Mouse (Mus musculus) hindbrain, embryonic 12.5 days (tissue): ENCODE measurements at regions not wholly inside any gene's neighbourhood (a gene's known extent, or its start where the extent isn't known, plus 50 kb on each side); places are given as distances from the start of the nearest gene placed in this dataset.

ENCODE experiments used
- ATAC-seq: fragments of 200-750 bp; cut with Nextera tagmentation; 2 replicates; pipeline ENCODE4 v1.8.0; 2017; ENCODE audit warnings: moderate TSS enrichment; ENCODE audit not compliant: low FRiP score
- H3K27ac ChIP-seq: fragments of 300-500 bp; sonication (generic); 2 replicates; pipeline ENCODE4 v1.5.1; 2016; ENCODE audit warnings: mild to moderate bottlenecking
- H3K27me3 ChIP-seq: fragments of 300-500 bp; sonication (generic); 2 replicates; pipeline ENCODE4 v1.6.1; 2016; ENCODE audit warnings: mild to moderate bottlenecking
- H3K36me3 ChIP-seq: fragments of 300-500 bp; sonication (generic); 2 replicates; pipeline ENCODE4 v1.6.1; 2016; ENCODE audit warnings: mild to moderate bottlenecking
- H3K4me1 ChIP-seq: fragments of 300-500 bp; sonication (generic); 2 replicates; pipeline ENCODE4 v1.6.1; 2016
- H3K4me2 ChIP-seq: fragments of 300-500 bp; sonication (generic); replicated peaks from 2 replicates; pipeline ENCODE4 v1.6.1; 2016; ENCODE audit warnings: mild to moderate bottlenecking
- H3K4me3 ChIP-seq: fragments of 300-500 bp; sonication (generic); 2 replicates; pipeline ENCODE4 v1.5.1; 2016; ENCODE audit warnings: mild to moderate bottlenecking
- H3K9ac ChIP-seq: fragments of 300-500 bp; sonication (generic); 2 replicates; pipeline ENCODE4 v1.6.1; 2016; ENCODE audit warnings: mild to moderate bottlenecking, moderate library complexity
- H3K9me3 ChIP-seq: fragments of 300-500 bp; sonication (generic); replicated peaks from 2 replicates; pipeline ENCODE4 v1.6.1; 2016; ENCODE audit warnings: mild to moderate bottlenecking
- WGBS: fragments of 180-500 bp; shearing (Covaris S2); methylation state at CpG from one replicate; pipeline ENCODE4 v1.1.7; 2016; 5-methylcytosine and 5-hydroxymethylcytosine counted together

- Histone ChIP-seq H3K4me2 (no peak overlapping the region), H3K9ac (no peak overlapping the region), H3K27ac (no peak overlapping the region), H3K27me3 (no peaks in the 10 kb centered on the region), H3K4me1 (no peaks in the 10 kb centered on the region), H3K9me3 (no peaks in the 10 kb centered on the region), H3K4me3 (no peak overlapping the region), H3K36me3 (no peaks in the 10 kb centered on the region)
- ATAC-seq, result no peak
- WGBS, result 84% methylated on average over 4 of the region's 4 CpGs
Measured at GRCm38 (mm10) chr11:25321494-25321893, 889.1 kb downstream of the 5730522E02Rik start.

- no peak overlapping the region for H3K9ac ChIP-seq
- WGBS, result 74% methylated on average over 10 of the region's 10 CpGs
- H3K9me3 ChIP-seq, result no peaks in the 10 kb centered on the region
Measured at GRCm38 (mm10) chr11:25314645-25315044, 895.9 kb downstream of the 5730522E02Rik start.

GRCm38 (mm10) chr11:25313879-25314278, 896.7 kb downstream of the 5730522E02Rik start:
- peak; percentile 64; the same call in 1 of the 2 replicates for ATAC-seq
- H3K36me3 ChIP-seq, result no peaks in the 10 kb centered on the region
- 22% methylated on average over 8 of the region's 8 CpGs for WGBS
- H3K9ac ChIP-seq, result no peak overlapping the region
- H3K27me3 ChIP-seq, result no peaks in the 10 kb centered on the region
- H3K4me1 ChIP-seq, result peaks cover 11% of the 10 kb centered on the region
- no peak overlapping the region for H3K27ac ChIP-seq
- H3K9me3 ChIP-seq, result no peaks in the 10 kb centered on the region
- H3K4me2 ChIP-seq, result no peak overlapping the region
- H3K4me3 ChIP-seq, result no peak overlapping the region

More at GRCm38 (mm10) chr11:25314645-25315044, 895.9 kb downstream of the 5730522E02Rik start:
- no peak for ATAC-seq
- no peak overlapping the region for H3K4me3 ChIP-seq
- no peaks in the 10 kb centered on the region for H3K27me3 ChIP-seq
- peaks cover 11% of the 10 kb centered on the region for H3K4me1 ChIP-seq
- no peak overlapping the region for H3K4me2 ChIP-seq
- H3K36me3 ChIP-seq, result no peaks in the 10 kb centered on the region
- H3K27ac ChIP-seq, result no peak overlapping the region

- H3K27ac ChIP-seq, result no peak overlapping the region
- peaks cover 11% of the 10 kb centered on the region for H3K4me1 ChIP-seq
- no peak for ATAC-seq
- H3K4me2 ChIP-seq, result no peak overlapping the region
- no peaks in the 10 kb centered on the region for H3K27me3 ChIP-seq
- H3K9ac ChIP-seq, result no peak overlapping the region
- no peaks in the 10 kb centered on the region for H3K36me3 ChIP-seq
- H3K9me3 ChIP-seq, result no peaks in the 10 kb centered on the region
- 24% methylated on average over 4 of the region's 4 CpGs for whole genome bisulfite sequencing
- H3K4me3 ChIP-seq, result no peak overlapping the region
Measured at GRCm38 (mm10) chr11:25313308-25313707, 897.3 kb downstream of the 5730522E02Rik start.

- Histone ChIP-seq H3K27me3 (no peaks in the 10 kb centered on the region), H3K27ac (no peak overlapping the region), H3K36me3 (no peaks in the 10 kb centered on the region), H3K4me3 (no peak overlapping the region), H3K9me3 (no peaks in the 10 kb centered on the region), H3K4me2 (no peak overlapping the region), H3K9ac (no peak overlapping the region), H3K4me1 (peaks cover 11% of the 10 kb centered on the region)
- no peak for ATAC-seq
- WGBS, result 54% methylated on average over 3 of the region's 3 CpGs
Measured at GRCm38 (mm10) chr11:25310754-25311153, 899.8 kb downstream of the 5730522E02Rik start.

GRCm38 (mm10) chr11:25301130-25301529, 909.4 kb downstream of the 5730522E02Rik start:
- no peaks in the 10 kb centered on the region for H3K27me3 ChIP-seq
- no peaks in the 10 kb centered on the region for H3K4me1 ChIP-seq
- H3K4me3 ChIP-seq, result no peak overlapping the region
- WGBS, result 29% methylated on average over 9 of the region's 9 CpGs
- no peaks in the 10 kb centered on the region for H3K9me3 ChIP-seq
- ATAC-seq, result 0 out of 2 replicates have a peak, but pooled peaks have one; percentile 52
- no peaks in the 10 kb centered on the region for H3K36me3 ChIP-seq
- no peak overlapping the region for H3K9ac ChIP-seq
- no peak overlapping the region for H3K27ac ChIP-seq
- H3K4me2 ChIP-seq, result no peak overlapping the region

- no peaks in the 10 kb centered on the region for H3K9me3 ChIP-seq
- H3K9ac ChIP-seq, result no peak overlapping the region
- H3K4me1 ChIP-seq, result no peaks in the 10 kb centered on the region
- 66% methylated on average over 13 of the region's 13 CpGs for WGBS
- H3K36me3 ChIP-seq, result no peaks in the 10 kb centered on the region
- no peak overlapping the region for H3K27ac ChIP-seq
- H3K4me3 ChIP-seq, result no peak overlapping the region
- no peaks in the 10 kb centered on the region for H3K27me3 ChIP-seq
- ATAC-seq, result no peak
- no peak overlapping the region for H3K4me2 ChIP-seq
Measured at GRCm38 (mm10) chr11:25288346-25288745, 922.2 kb downstream of the 5730522E02Rik start.

GRCm38 (mm10) chr11:25287458-25288247, 922.9 kb downstream of the 5730522E02Rik start:
- H3K9ac ChIP-seq, result no peak overlapping the region
- no peak overlapping the region for H3K27ac ChIP-seq

GRCm38 (mm10) chr11:25269936-25270540, 940.5 kb downstream of the 5730522E02Rik start:
- Histone ChIP-seq H3K4me2 (0 out of 2 replicates have a peak overlapping the region, but pooled peaks have one; percentile 21), H3K27ac (no peak overlapping the region), H3K36me3 (no peaks in the 10 kb centered on the region), H3K9ac (no peak overlapping the region), H3K9me3 (no peaks in the 10 kb centered on the region), H3K27me3 (no peaks in the 10 kb centered on the region), H3K4me3 (no peak overlapping the region), H3K4me1 (peaks cover 8% of the 10 kb centered on the region)
- 10% methylated on average over 7 of the region's 7 CpGs for WGBS
- ATAC-seq, result no peak

More at GRCm38 (mm10) chr11:25287458-25288247, 922.9 kb downstream of the 5730522E02Rik start:
- Histone ChIP-seq H3K4me3 (no peak overlapping the region), H3K36me3 (no peaks in the 10 kb centered on the region), H3K4me2 (no peak overlapping the region), H3K9me3 (no peaks in the 10 kb centered on the region), H3K4me1 (no peaks in the 10 kb centered on the region), H3K27me3 (no peaks in the 10 kb centered on the region)
- 82% methylated on average over 13 of the region's 13 CpGs for WGBS
- no peak for ATAC-seq

GRCm38 (mm10) chr11:25262906-25263305, 947.7 kb downstream of the 5730522E02Rik start:
- H3K9me3 ChIP-seq, result no peaks in the 10 kb centered on the region
- H3K27ac ChIP-seq, result no peak overlapping the region
- H3K36me3 ChIP-seq, result no peaks in the 10 kb centered on the region
- H3K4me1 ChIP-seq, result no peaks in the 10 kb centered on the region
- H3K4me3 ChIP-seq, result no peak overlapping the region
- ATAC-seq, result no peak
- WGBS, result 31% methylated on average over 4 of the region's 4 CpGs
- no peak overlapping the region for H3K4me2 ChIP-seq
- H3K9ac ChIP-seq, result no peak overlapping the region
- H3K27me3 ChIP-seq, result no peaks in the 10 kb centered on the region

GRCm38 (mm10) chr11:25259691-25260090, 950.9 kb downstream of the 5730522E02Rik start:
- H3K4me2 ChIP-seq, result no peak overlapping the region
- H3K4me1 ChIP-seq, result no peaks in the 10 kb centered on the region
- 84% methylated on average over 1 of the region's 1 CpGs for WGBS
- H3K9me3 ChIP-seq, result no peaks in the 10 kb centered on the region
- no peak overlapping the region for H3K27ac ChIP-seq
- no peaks in the 10 kb centered on the region for H3K36me3 ChIP-seq
- no peak overlapping the region for H3K9ac ChIP-seq
- no peaks in the 10 kb centered on the region for H3K27me3 ChIP-seq
- no peak overlapping the region for H3K4me3 ChIP-seq
- no peak for ATAC-seq

GRCm38 (mm10) chr11:25233360-25233890, 977.1 kb downstream of the 5730522E02Rik start:
- H3K4me1 ChIP-seq, result no peaks in the 10 kb centered on the region
- no peak overlapping the region for H3K4me3 ChIP-seq
- no peak overlapping the region for H3K4me2 ChIP-seq
- 74% methylated on average over 4 of the region's 4 CpGs for WGBS
- H3K9ac ChIP-seq, result no peak overlapping the region
- H3K27ac ChIP-seq, result no peak overlapping the region
- H3K36me3 ChIP-seq, result no peaks in the 10 kb centered on the region
- H3K27me3 ChIP-seq, result no peaks in the 10 kb centered on the region
- no peaks in the 10 kb centered on the region for H3K9me3 ChIP-seq
- no peak for ATAC-seq
